Mouse (Mus musculus) small intestine, adult 2 months (tissue): Measurements from ENCODE around the gene Lenep.

ENCODE experiments used
- CTCF ChIP-seq: fragments of 200-500 bp; IDR thresholded peaks from 2 replicates; pipeline ENCODE4 v1.5.1; 2012; ENCODE audit warnings: low read depth, mild to moderate bottlenecking, control low read depth, inconsistent platforms, low read length, moderate library complexity, mixed read lengths; ENCODE audit not compliant: insufficient replicate concordance, insufficient read length; ENCODE audit errors: extremely low read depth
- POLR2A ChIP-seq: fragments of 200-500 bp; IDR thresholded peaks from 2 replicates; pipeline ENCODE4 v1.6.1; 2012; ENCODE audit warnings: low read depth, mild to moderate bottlenecking, control low read depth, inconsistent platforms, low read length, moderate library complexity

- TF ChIP-seq CTCF: no peak
- no peak for TF ChIP-seq POLR2A
Observed at GRCm38 (mm10) chr3:89435041-89435440, 32.4 kb upstream of the Lenep start.
